Mouse (Mus musculus) myocyte (in vitro differentiated cells): ENCODE data around the gene Hcrt. TPM values are rescaled to one million over a fixed set of nuclear protein-coding genes. Genes with fewer than 3 reads are reported as not detected.

Experiments used
- H3K27me3 ChIP-seq: one replicate; pipeline ENCODE4 v1.6.1; 2011; ENCODE audit not compliant: control insufficient read depth, insufficient read depth, insufficient read length
- H3K36me3 ChIP-seq: one replicate; pipeline ENCODE4 v1.6.1; 2011; ENCODE audit not compliant: control insufficient read depth, insufficient read depth
- H3K4me2 ChIP-seq: one replicate; pipeline ENCODE4 v1.6.1; 2011; ENCODE audit warnings: low read depth, control low read depth
- H3K4me3 ChIP-seq: one replicate; pipeline ENCODE4 v1.5.1; 2011; ENCODE audit warnings: mild to moderate bottlenecking, control low read depth, moderate library complexity
- H3K79me2 ChIP-seq: one replicate; pipeline ENCODE4 v1.6.1; 2011; ENCODE audit not compliant: control insufficient read depth, insufficient read depth
- H3ac ChIP-seq: one replicate; pipeline ENCODE4 v1.6.1; 2011; ENCODE audit not compliant: control insufficient read depth, insufficient read length
- CEBPB ChIP-seq: IDR thresholded peaks from 2 replicates; pipeline ENCODE4 v1.6.1; 2011; ENCODE audit warnings: mild to moderate bottlenecking, moderate library complexity; ENCODE audit not compliant: poor library complexity, insufficient read depth, severe bottlenecking
- E2F4 ChIP-seq: IDR thresholded peaks from one replicate; pipeline ENCODE4 v1.6.1; 2011; ENCODE audit warnings: mild to moderate bottlenecking, control low read depth, moderate library complexity; ENCODE audit not compliant: insufficient read depth
- MAX ChIP-seq: IDR thresholded peaks from one replicate; pipeline ENCODE4 v1.6.1; 2011; ENCODE audit warnings: low read depth, mild to moderate bottlenecking, control low read depth
- MYOD1 ChIP-seq, 3 experiments: IDR thresholded peaks; one replicate each; pipeline ENCODE4 v1.6.1; 2011; ENCODE audit warnings: control low read depth in 2 of 3, low read depth in 2 of 3, mild to moderate bottlenecking in 2 of 3, moderate library complexity in 1 of 3; ENCODE audit not compliant: insufficient read length in 2 of 3, control insufficient read depth in 1 of 3
- MYOG ChIP-seq, 3 experiments: IDR thresholded peaks; one replicate each; pipeline ENCODE4 v1.6.1; 2011; ENCODE audit warnings: control low read depth in 2 of 3, low read depth in 2 of 3, mild to moderate bottlenecking in 2 of 3; ENCODE audit not compliant: insufficient read length in 2 of 3, control insufficient read depth in 1 of 3, insufficient read depth in 1 of 3
- POLR2A ChIP-seq: IDR thresholded peaks from one replicate; pipeline ENCODE4 v1.6.1; 2011; ENCODE audit warnings: low read depth, mild to moderate bottlenecking, control low read depth, moderate library complexity; ENCODE audit not compliant: insufficient read length
- REST ChIP-seq: IDR thresholded peaks from one replicate; pipeline ENCODE4 v1.6.1; 2011; ENCODE audit warnings: mild to moderate bottlenecking, control low read depth, moderate library complexity; ENCODE audit not compliant: insufficient read depth, insufficient read length
- SRF ChIP-seq: IDR thresholded peaks from one replicate; pipeline ENCODE4 v1.6.1; 2011; ENCODE audit warnings: low read depth; ENCODE audit not compliant: control insufficient read depth, insufficient read length
- TCF12 ChIP-seq: IDR thresholded peaks from one replicate; pipeline ENCODE4 v1.6.1; 2011; ENCODE audit warnings: mild to moderate bottlenecking, control low read depth; ENCODE audit not compliant: poor library complexity, insufficient read depth, severe bottlenecking
- TCF3 ChIP-seq: IDR thresholded peaks from one replicate; pipeline ENCODE4 v1.6.1; 2011; ENCODE audit warnings: low read depth, control low read depth; ENCODE audit not compliant: insufficient read length
- polyA plus RNA-seq: library from polyadenylated mRNA; unstranded; fragments of >200 nt; fragmentation: generic; extraction: Trizol; gene quantifications from one replicate; pipeline ENCODE4 v1.2.1, GENCODE M21; 2012; ENCODE audit warnings: missing spikeins

The Hcrt gene
- polyA plus RNA-seq, 1 experiment = not detected

DNA sequence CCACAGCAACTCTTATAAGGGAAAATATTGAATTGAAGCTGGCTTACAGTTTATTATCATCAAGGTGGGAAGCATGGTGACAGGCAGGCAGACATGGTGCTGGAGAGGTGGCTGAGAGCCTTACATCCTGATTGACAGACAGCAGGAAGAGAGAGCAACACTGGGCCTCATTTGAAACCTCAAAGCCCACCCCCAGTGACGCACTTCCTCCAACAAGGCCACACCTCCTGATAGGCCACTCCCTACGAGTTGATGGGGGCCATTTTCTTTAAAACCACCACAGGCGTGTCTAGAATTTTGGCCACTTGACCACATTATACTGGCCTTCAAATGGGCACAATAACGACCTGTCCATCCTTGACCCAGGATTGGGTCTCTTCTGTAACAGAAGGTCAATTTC lies 11.5 kb upstream of the Hcrt start:
- Histone ChIP-seq H3K27me3 (no peaks in the 10 kb centered on the region), H3K79me2 (no peaks in the 10 kb centered on the region), H3K4me2 (no peak overlapping the region), H3K4me3 (no peak overlapping the region), H3ac (no peak overlapping the region), H3K36me3 (no peaks in the 10 kb centered on the region)
- TF ChIP-seq MAX = no peak
- no peak for TF ChIP-seq TCF3
- TF ChIP-seq E2F4 = no peak
- TF ChIP-seq TCF12 = no peak
- no peak for TF ChIP-seq POLR2A
- TF ChIP-seq SRF = no peak
- no peak for TF ChIP-seq MYOG (IDR thresholded peaks at IDR 0.05; ENCODE audit: control insufficient read depth in 1 of 3, insufficient read depth in 1 of 3, insufficient read length in 2 of 3, low read depth in 2 of 3)
- TF ChIP-seq CEBPB = no peak
- no peak for TF ChIP-seq REST

DNA sequence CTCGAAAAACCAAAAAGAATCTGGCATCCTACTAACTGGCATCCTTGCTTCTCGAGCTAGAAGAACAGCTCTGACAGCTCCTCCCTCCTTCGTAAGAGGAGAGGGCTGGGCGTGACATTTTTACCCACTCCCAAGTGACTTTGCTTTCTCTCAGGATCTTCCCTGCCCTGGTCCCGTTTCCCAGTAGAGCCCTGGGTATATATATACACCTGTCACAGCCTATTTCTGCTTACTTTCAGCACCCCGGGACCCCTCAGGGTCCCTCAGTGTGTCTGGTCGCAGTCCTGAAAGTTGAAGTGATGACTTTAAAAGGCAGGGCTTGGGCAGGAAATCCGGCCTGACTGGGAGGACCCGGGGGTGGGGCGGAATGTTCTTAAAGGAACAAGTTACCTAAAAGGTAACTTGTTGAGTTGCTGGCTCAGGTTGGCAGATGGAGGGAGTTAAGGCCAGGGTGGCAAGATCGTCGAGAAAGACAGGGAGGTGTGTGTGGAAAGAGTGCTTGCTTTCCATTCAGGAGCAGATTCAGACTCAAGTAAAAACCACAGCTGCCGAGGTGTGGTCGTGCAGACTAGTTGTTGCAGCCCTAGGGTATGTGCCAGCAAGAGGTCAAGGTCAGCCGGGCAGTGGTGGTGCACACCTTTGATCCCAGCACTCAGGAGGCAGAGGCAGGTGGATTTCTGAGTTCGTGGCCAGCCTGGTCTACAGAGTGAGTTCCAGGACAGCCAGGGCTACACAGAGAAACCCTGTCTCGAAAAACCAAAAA lies 8.1 kb upstream of the Hcrt start, which contains the start of gene Ghdc:
Gene Ghdc (minus strand): TSS at position 312 of the 763 bp plus-strand sequence.
- H3K4me2 ChIP-seq = peak within 1 kb of the TSS; percentile 71
- H3K79me2 ChIP-seq = no peaks in the 10 kb centered on the region
- no peak within 1 kb of the TSS for H3ac ChIP-seq
- H3K36me3 ChIP-seq = no peaks in the 10 kb centered on the region
- TF ChIP-seq SRF = peak; percentile 62
- TF ChIP-seq POLR2A = no peak
- H3K27me3 ChIP-seq = no peaks in the 10 kb centered on the region
- peak within 1 kb of the TSS; percentile 44 for H3K4me3 ChIP-seq

DNA sequence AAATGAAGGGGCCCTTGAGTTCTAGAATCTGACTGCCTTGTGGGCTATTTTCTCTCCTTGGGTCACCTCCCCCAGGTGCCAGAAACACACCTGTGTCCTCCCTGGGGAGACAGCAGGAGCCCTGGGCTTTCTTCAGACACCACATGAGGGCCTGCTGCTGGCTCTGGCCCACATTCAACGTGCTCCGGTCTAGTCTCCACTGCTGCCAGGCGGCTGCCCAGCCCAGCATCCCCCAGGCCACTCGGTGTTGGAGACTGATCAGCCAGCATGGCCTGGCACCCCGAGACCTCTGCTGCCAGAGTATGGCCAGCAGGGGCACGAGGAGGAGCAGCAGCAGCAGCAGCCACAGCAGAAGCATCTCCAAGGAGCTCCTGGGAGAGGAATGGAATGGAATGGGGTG lies 7.2 kb upstream of the Hcrt start:
- no peaks in the 10 kb centered on the region for H3K79me2 ChIP-seq
- peak overlapping the region; percentile 71 for H3K4me2 ChIP-seq
- no peaks in the 10 kb centered on the region for H3K27me3 ChIP-seq
- no peaks in the 10 kb centered on the region for H3K36me3 ChIP-seq
- peak overlapping the region; percentile 44 for H3K4me3 ChIP-seq
- no peak for TF ChIP-seq MYOD1 (IDR thresholded peaks at IDR 0.05; ENCODE audit: control insufficient read depth in 1 of 3, insufficient read length in 2 of 3, low read depth in 2 of 3)
- TF ChIP-seq MYOG (IDR thresholded peaks at IDR 0.05; ENCODE audit: control insufficient read depth in 1 of 3, insufficient read depth in 1 of 3, insufficient read length in 2 of 3, low read depth in 2 of 3) = no peak
- no peak for TF ChIP-seq TCF3
- no peak overlapping the region for H3ac ChIP-seq

DNA sequence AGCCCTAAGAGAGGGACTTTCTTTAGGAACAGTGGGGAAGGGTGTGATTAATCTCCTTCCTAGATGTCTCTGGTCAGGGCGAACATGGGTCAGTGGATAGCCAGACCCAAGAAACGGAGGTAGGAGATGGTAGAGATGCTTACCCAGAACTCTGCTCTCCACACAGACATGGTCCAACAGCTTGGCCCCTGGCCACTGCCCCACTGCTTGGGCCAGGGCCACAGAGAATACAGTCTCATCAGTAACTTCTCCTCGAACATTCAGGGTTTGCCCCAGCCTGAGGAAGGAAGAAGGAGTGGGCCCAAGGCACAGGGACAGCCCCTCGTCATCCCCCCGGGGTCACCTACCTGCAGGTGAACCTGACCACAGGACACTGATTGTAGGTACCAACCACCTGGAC lies 5.1 kb upstream of the Hcrt start:
- TF ChIP-seq E2F4 (no peak), TCF3 (no peak), POLR2A (no peak), CEBPB (no peak)
- Histone ChIP-seq H3K36me3 (no peaks in the 10 kb centered on the region), H3K4me2 (no peak overlapping the region), H3K79me2 (no peaks in the 10 kb centered on the region), H3K27me3 (peaks cover 3% of the 10 kb centered on the region), H3K4me3 (no peak overlapping the region), H3ac (no peak overlapping the region)

DNA sequence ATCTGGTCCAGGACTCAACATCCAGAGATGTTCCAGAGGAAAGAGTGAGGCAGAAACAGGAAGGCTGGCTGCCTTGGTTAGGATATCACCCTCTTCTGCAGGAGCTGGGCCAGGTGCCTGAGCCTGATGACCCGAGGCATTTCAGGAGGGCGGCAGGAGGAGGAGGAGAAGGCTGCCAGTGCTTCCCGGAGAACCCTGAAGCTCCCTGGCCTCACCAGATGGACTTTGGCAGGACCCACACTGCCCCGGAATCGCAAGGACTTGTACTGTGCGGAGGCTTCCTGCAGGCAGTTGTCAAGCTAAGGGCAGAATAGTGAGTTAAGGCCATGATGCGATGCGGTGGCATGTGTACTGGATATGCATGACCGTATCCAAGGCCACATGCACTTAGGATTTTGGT lies 4.0 kb upstream of the Hcrt start:
- H3K36me3 ChIP-seq = no peaks in the 10 kb centered on the region
- no peak for TF ChIP-seq TCF3
- H3K4me2 ChIP-seq = no peak overlapping the region
- H3K27me3 ChIP-seq = peaks cover 15% of the 10 kb centered on the region
- H3K79me2 ChIP-seq = no peaks in the 10 kb centered on the region
- H3K4me3 ChIP-seq = no peak overlapping the region
- H3ac ChIP-seq = no peak overlapping the region

DNA sequence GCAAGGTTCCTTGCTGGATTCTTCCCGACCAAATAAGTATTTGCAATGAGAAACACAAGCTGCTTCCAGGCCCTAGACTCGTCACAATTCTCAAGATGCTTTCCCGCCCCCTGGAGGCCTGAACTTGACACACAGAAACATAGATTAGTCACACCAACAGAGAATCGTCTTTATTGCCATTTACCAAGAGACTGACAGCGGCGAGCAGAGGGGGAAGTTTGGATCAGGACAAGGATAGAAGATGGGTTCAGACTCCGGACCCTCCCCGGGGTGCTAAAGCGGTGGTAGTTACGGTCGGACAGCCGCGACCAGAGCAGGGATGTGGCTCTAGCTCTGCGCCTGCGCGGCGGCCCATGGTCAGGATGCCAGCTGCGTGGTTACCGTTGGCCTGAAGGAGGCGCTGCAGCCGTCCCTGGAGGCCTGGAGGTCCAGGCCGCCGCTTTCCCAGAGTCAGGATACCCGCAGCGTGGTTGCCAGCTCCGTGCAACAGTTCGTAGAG lies 1.1 kb downstream of the Hcrt start:
- peaks cover 53% of the 10 kb centered on the region for H3K27me3 ChIP-seq
- no peak overlapping the region for H3K4me3 ChIP-seq

More for the DNA sequence above, 1.1 kb downstream of the Hcrt start:
- no peaks in the 10 kb centered on the region for H3K36me3 ChIP-seq
- no peak overlapping the region for H3ac ChIP-seq
- no peaks in the 10 kb centered on the region for H3K79me2 ChIP-seq
- peak in 1 of 3 experiments; percentile 23 for TF ChIP-seq MYOG (IDR thresholded peaks at IDR 0.05; ENCODE audit: control insufficient read depth in 1 of 3, insufficient read depth in 1 of 3, insufficient read length in 2 of 3, low read depth in 2 of 3)
- TF ChIP-seq CEBPB = no peak
- no peak overlapping the region for H3K4me2 ChIP-seq
